Mouse (Mus musculus) forebrain, embryonic 14.5 days (tissue): ENCODE results near the gene Barhl2. TPM values are rescaled to one million over a fixed set of nuclear protein-coding genes. Genes with fewer than 3 reads are reported as not detected.
A peak's percentile ranks its signal among the peaks of the same experiment; 100 is the strongest.

Source experiments
- ATAC-seq: fragments of 200-750 bp; cut with Nextera tagmentation; 2 replicates; pipeline ENCODE4 v1.8.0; 2017; ENCODE audit warnings: mild to moderate bottlenecking, moderate library complexity
- DNase-seq: peaks from one replicate; pipeline ENCODE4 v3.0.0-alpha.2; 2015; ENCODE audit warnings: low spot score
- H3K27ac ChIP-seq: fragments of 300-500 bp; sonication (generic); 2 replicates; pipeline ENCODE4 v1.5.1; 2014; ENCODE audit warnings: low read depth, mild to moderate bottlenecking, control low read depth, low read length, moderate library complexity
- H3K27me3 ChIP-seq: fragments of 300-500 bp; sonication (generic); replicated peaks from 2 replicates; pipeline ENCODE4 v1.6.1; 2014; ENCODE audit warnings: low read length, control low read depth, mixed read lengths; ENCODE audit not compliant: control insufficient read depth, insufficient read depth
- H3K36me3 ChIP-seq: fragments of 300-500 bp; sonication (generic); 2 replicates; pipeline ENCODE4 v1.6.1; 2014; ENCODE audit warnings: low read length, control low read depth; ENCODE audit not compliant: control insufficient read depth, insufficient read depth
- H3K4me1 ChIP-seq: fragments of 300-500 bp; sonication (generic); 2 replicates; pipeline ENCODE4 v1.6.1; 2014; ENCODE audit warnings: antibody characterized with exemption, low read length, control low read depth; ENCODE audit not compliant: control insufficient read depth, insufficient read depth
- H3K4me2 ChIP-seq: fragments of 300-500 bp; sonication (generic); 2 replicates; pipeline ENCODE4 v1.6.1; 2014; ENCODE audit warnings: mild to moderate bottlenecking, control low read depth, low read length
- H3K4me3 ChIP-seq: fragments of 300-500 bp; sonication (generic); 2 replicates; pipeline ENCODE4 v1.5.1; 2014; ENCODE audit warnings: low read depth, low read length, control low read depth
- H3K9ac ChIP-seq: fragments of 300-500 bp; sonication (generic); 2 replicates; pipeline ENCODE4 v1.6.1; 2014; ENCODE audit warnings: mild to moderate bottlenecking, low read length, control low read depth, moderate library complexity
- H3K9me3 ChIP-seq: fragments of 300-500 bp; sonication (generic); replicated peaks from 2 replicates; pipeline ENCODE4 v1.6.1; 2016; ENCODE audit warnings: low read length, control low read depth, mixed read lengths; ENCODE audit not compliant: control insufficient read depth
- WGBS: fragments of 180-500 bp; shearing (Covaris S2); extraction: QIAGEN DNeasy Blood & Tissue Kit; methylation state at CpG from one replicate; pipeline ENCODE4 v1.1.7; 2014; 5-methylcytosine and 5-hydroxymethylcytosine counted together
- polyA plus RNA-seq: library from polyadenylated mRNA; unstranded; fragments of >200 nt; fragmentation: Nextera tagmentation; extraction: Ambion mirVana; gene quantifications from 2 replicates; pipeline ENCODE4 v1.2.1, GENCODE M21; 2014

The Barhl2 gene
- polyA plus RNA-seq, 1 experiment from 2014 or later, result 1.9 TPM

- ATAC-seq, result no peak
- Histone ChIP-seq H3K4me2 (peak overlapping the region; percentile 38), H3K27ac (no peak overlapping the region), H3K4me3 (0 out of 2 replicates have a peak overlapping the region, but pooled peaks have one; percentile 5), H3K27me3 (peaks cover 72% of the 10 kb centered on the region), H3K9ac (no peak overlapping the region; the same call in 1 of the 2 replicates), H3K4me1 (peaks cover 15% of the 10 kb centered on the region), H3K36me3 (no peaks in the 10 kb centered on the region), H3K9me3 (no peaks in the 10 kb centered on the region)
- peak; percentile 27 for DNase-seq
- under 1% methylated on average over 24 of the region's 24 CpGs for WGBS
These were observed 6.6 kb upstream of the Barhl2 start for GRCm38 (mm10) chr5:106464336-106465128.

- H3K4me1 ChIP-seq, result peaks cover 22% of the 10 kb centered on the region
- no peak overlapping the region for H3K27ac ChIP-seq
- peak overlapping the region; percentile 38 for H3K4me2 ChIP-seq
- no peaks in the 10 kb centered on the region for H3K9me3 ChIP-seq
- peak; percentile 54 for ATAC-seq
- DNase-seq, result peak; percentile 86
- peaks cover 75% of the 10 kb centered on the region for H3K27me3 ChIP-seq
- H3K4me3 ChIP-seq, result 0 out of 2 replicates have a peak overlapping the region, but pooled peaks have one; percentile 5
- H3K9ac ChIP-seq, result no peak overlapping the region
- no peaks in the 10 kb centered on the region for H3K36me3 ChIP-seq
- WGBS, result 0% methylated on average over 25 of the region's 25 CpGs
These were observed 5.8 kb upstream of the Barhl2 start for GRCm38 (mm10) chr5:106463661-106464191.

GRCm38 (mm10) chr5:106461913-106462312 lies 3.9 kb upstream of the Barhl2 start:
- whole genome bisulfite sequencing, result 1% methylated on average over 4 of the region's 4 CpGs
- ATAC-seq (no peak), DNase-seq (peak; percentile 73)
- Histone ChIP-seq H3K4me3 (no peak overlapping the region), H3K4me1 (peaks cover 18% of the 10 kb centered on the region), H3K4me2 (no peak overlapping the region), H3K36me3 (no peaks in the 10 kb centered on the region), H3K9ac (no peak overlapping the region), H3K27ac (no peak overlapping the region), H3K9me3 (no peaks in the 10 kb centered on the region), H3K27me3 (peaks cover 82% of the 10 kb centered on the region)

- 7% methylated on average over 3 of the region's 3 CpGs for WGBS
- no peaks in the 10 kb centered on the region for H3K36me3 ChIP-seq
- no peak overlapping the region for H3K4me3 ChIP-seq
- DNase-seq, result no peak
- peaks cover 80% of the 10 kb centered on the region for H3K27me3 ChIP-seq
- peaks cover 18% of the 10 kb centered on the region for H3K4me1 ChIP-seq
- no peaks in the 10 kb centered on the region for H3K9me3 ChIP-seq
- no peak overlapping the region for H3K9ac ChIP-seq
- ATAC-seq, result no peak
- no peak overlapping the region for H3K4me2 ChIP-seq
- no peak overlapping the region for H3K27ac ChIP-seq
These were observed 3.5 kb upstream of the Barhl2 start for GRCm38 (mm10) chr5:106461431-106461830.

GRCm38 (mm10) chr5:106460535-106460934 lies 2.6 kb upstream of the Barhl2 start:
- Histone ChIP-seq H3K36me3 (no peaks in the 10 kb centered on the region), H3K4me2 (peak overlapping the region; percentile 84), H3K27ac (peak overlapping the region; percentile 33; the same call in 1 of the 2 replicates), H3K9ac (no peak overlapping the region), H3K4me3 (no peak overlapping the region), H3K27me3 (peaks cover 81% of the 10 kb centered on the region), H3K9me3 (no peaks in the 10 kb centered on the region), H3K4me1 (peaks cover 18% of the 10 kb centered on the region)
- ATAC-seq (no peak), DNase-seq (peak; percentile 37)
- under 1% methylated on average over 17 of the region's 17 CpGs for WGBS

GRCm38 (mm10) chr5:106460001-106460511 lies 2.1 kb upstream of the Barhl2 start:
- no peaks in the 10 kb centered on the region for H3K36me3 ChIP-seq
- no peaks in the 10 kb centered on the region for H3K9me3 ChIP-seq
- peaks cover 81% of the 10 kb centered on the region for H3K27me3 ChIP-seq
- H3K4me3 ChIP-seq, result no peak overlapping the region
- H3K9ac ChIP-seq, result no peak overlapping the region
- peak overlapping the region; percentile 84 for H3K4me2 ChIP-seq
- no peak for ATAC-seq
- WGBS, result under 1% methylated on average over 22 of the region's 22 CpGs
- peaks cover 18% of the 10 kb centered on the region for H3K4me1 ChIP-seq
- peak overlapping the region; percentile 33; the same call in 1 of the 2 replicates for H3K27ac ChIP-seq
- peak; percentile 27 for DNase-seq

- H3K4me3 ChIP-seq, result peak overlapping the region; percentile 45
- H3K36me3 ChIP-seq, result no peaks in the 10 kb centered on the region
- H3K27me3 ChIP-seq, result peaks cover 86% of the 10 kb centered on the region
- H3K4me2 ChIP-seq, result peak overlapping the region; percentile 84
- peak overlapping the region; percentile 56; the same call in 1 of the 2 replicates for H3K9ac ChIP-seq
- ATAC-seq, result peak; percentile 21; the same call in 1 of the 2 replicates
- peak; percentile 54 for DNase-seq
- peak overlapping the region; percentile 60; the same call in 1 of the 2 replicates for H3K27ac ChIP-seq
- no peaks in the 10 kb centered on the region for H3K9me3 ChIP-seq
- under 1% methylated on average over 31 of the region's 31 CpGs for WGBS
- H3K4me1 ChIP-seq, result peaks cover 18% of the 10 kb centered on the region
These were observed 1.2 kb upstream of the Barhl2 start for GRCm38 (mm10) chr5:106459120-106459641.

- Histone ChIP-seq H3K27me3 (peaks cover 86% of the 10 kb centered on the region), H3K9me3 (no peaks in the 10 kb centered on the region), H3K4me2 (peak overlapping the region; percentile 84), H3K27ac (peak overlapping the region; percentile 60; the same call in 1 of the 2 replicates), H3K4me3 (peak overlapping the region; percentile 45), H3K9ac (peak overlapping the region; percentile 56), H3K36me3 (no peaks in the 10 kb centered on the region), H3K4me1 (peaks cover 13% of the 10 kb centered on the region)
- WGBS, result under 1% methylated on average over 47 of the region's 68 CpGs
- DNase-seq (peak; percentile 69), ATAC-seq (peak; percentile 85)
These were observed 632 bp upstream of the Barhl2 start for GRCm38 (mm10) chr5:106458477-106459119.
